Mouse (Mus musculus): Measurements from ENCODE around the gene Kcna3. TPM values are rescaled to one million over a fixed set of nuclear protein-coding genes. Genes with fewer than 3 reads are reported as not detected.

The Kcna3 gene
- polyA plus RNA-seq, 1 experiment from 2014 or later: 17.3 TPM

DNA sequence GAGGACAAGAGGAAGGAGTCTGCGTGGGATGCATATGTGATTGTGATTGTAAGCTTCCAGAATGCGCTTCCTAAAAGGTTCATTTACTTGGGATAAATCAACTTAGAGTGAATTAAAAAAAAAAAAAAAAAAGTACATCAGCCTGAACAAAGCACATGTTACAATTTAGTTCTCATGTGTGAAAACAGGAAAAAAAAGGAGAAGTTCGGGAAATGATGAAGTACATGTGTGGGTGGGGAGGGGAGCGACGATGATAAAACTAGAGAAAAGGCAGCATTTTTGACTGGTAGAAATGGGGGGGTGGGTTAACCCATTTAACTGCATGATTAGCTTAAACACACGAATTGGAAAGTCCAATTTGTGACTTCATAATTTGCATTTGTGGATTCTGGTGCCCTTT is 31.3 kb downstream of the Kcna3 start:
- no peak for ATAC-seq (ENCODE audit: low FRiP score)
- Histone ChIP-seq H3K4me1 (peaks cover 9% of the 10 kb centered on the region; the same call in 1 of the 2 replicates), H3K9me3 (no peaks in the 10 kb centered on the region), H3K4me2 (no peak overlapping the region), H3K36me3 (replicated peaks) (no peaks in the 10 kb centered on the region), H3K27me3 (no peaks in the 10 kb centered on the region), H3K4me3 (replicated peaks) (no peak overlapping the region), H3K9ac (no peak overlapping the region), H3K27ac (0 out of 2 replicates have a peak overlapping the region, but pooled peaks have one; percentile 56)
- WGBS: 69% methylated on average over 6 of the region's 6 CpGs

- Histone ChIP-seq H3K4me2 (no peak overlapping the region), H3K4me1 (no peaks in the 10 kb centered on the region), H3K4me3 (replicated peaks) (no peak overlapping the region), H3K27ac (no peak overlapping the region), H3K36me3 (replicated peaks) (no peaks in the 10 kb centered on the region), H3K9ac (no peak overlapping the region), H3K9me3 (no peaks in the 10 kb centered on the region), H3K27me3 (no peaks in the 10 kb centered on the region)
- 66% methylated on average over 2 of the region's 2 CpGs for WGBS
- no peak for ATAC-seq (ENCODE audit: low FRiP score)
These were observed 37.9 kb downstream of the Kcna3 start for GRCm38 (mm10) chr3:107073863-107074262.

- ATAC-seq (ENCODE audit: low FRiP score): no peak
- Histone ChIP-seq H3K9ac (no peak overlapping the region), H3K9me3 (no peaks in the 10 kb centered on the region), H3K4me1 (0 out of 2 replicates have a peak, but pooled peaks cover under 1% of the 10 kb centered on the region), H3K4me2 (no peak overlapping the region), H3K36me3 (replicated peaks) (no peaks in the 10 kb centered on the region), H3K27ac (no peak overlapping the region), H3K4me3 (replicated peaks) (no peak overlapping the region), H3K27me3 (no peaks in the 10 kb centered on the region)
- 84% methylated on average over 1 of the region's 1 CpGs for WGBS
These were observed 39.7 kb downstream of the Kcna3 start for GRCm38 (mm10) chr3:107075705-107076104.

- ATAC-seq (ENCODE audit: low FRiP score): no peak
- Histone ChIP-seq H3K9me3 (no peaks in the 10 kb centered on the region), H3K27ac (no peak overlapping the region), H3K4me2 (no peak overlapping the region), H3K4me1 (peaks cover 4% of the 10 kb centered on the region; the same call in 1 of the 2 replicates), H3K36me3 (replicated peaks) (no peaks in the 10 kb centered on the region), H3K27me3 (no peaks in the 10 kb centered on the region), H3K4me3 (replicated peaks) (no peak overlapping the region), H3K9ac (no peak overlapping the region)
- 88% methylated on average over 3 of the region's 3 CpGs for WGBS
These were observed 40.7 kb downstream of the Kcna3 start for GRCm38 (mm10) chr3:107076658-107077057.

DNA sequence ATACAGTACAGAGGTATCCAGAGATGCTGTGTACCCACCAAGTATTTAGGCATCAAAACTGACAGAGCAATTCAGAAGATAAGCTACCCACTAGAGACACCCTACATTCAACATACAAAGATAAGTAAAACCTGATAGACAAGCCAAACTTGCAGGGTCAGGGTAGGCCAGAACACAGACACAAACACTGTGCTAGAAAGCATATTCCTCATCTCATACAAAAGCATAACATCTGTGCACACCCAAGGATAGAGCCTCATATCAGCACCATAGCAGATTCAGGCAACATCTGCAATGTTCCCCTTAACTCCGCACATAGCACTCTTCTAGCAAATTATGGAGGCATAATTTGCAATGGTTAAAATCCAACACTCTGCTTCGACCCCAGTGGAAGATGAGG is 41.1 kb downstream of the Kcna3 start:
- H3K4me1 ChIP-seq: peaks cover 4% of the 10 kb centered on the region; the same call in 1 of the 2 replicates
- 88% methylated on average over 2 of the region's 2 CpGs for WGBS
- H3K9me3 ChIP-seq: no peaks in the 10 kb centered on the region
- no peak overlapping the region for H3K4me3 ChIP-seq (replicated peaks)
- no peak overlapping the region for H3K9ac ChIP-seq
- H3K4me2 ChIP-seq: no peak overlapping the region
- no peak for ATAC-seq (ENCODE audit: low FRiP score)
- no peaks in the 10 kb centered on the region for H3K27me3 ChIP-seq
- H3K36me3 ChIP-seq (replicated peaks): no peaks in the 10 kb centered on the region
- no peak overlapping the region for H3K27ac ChIP-seq

DNA sequence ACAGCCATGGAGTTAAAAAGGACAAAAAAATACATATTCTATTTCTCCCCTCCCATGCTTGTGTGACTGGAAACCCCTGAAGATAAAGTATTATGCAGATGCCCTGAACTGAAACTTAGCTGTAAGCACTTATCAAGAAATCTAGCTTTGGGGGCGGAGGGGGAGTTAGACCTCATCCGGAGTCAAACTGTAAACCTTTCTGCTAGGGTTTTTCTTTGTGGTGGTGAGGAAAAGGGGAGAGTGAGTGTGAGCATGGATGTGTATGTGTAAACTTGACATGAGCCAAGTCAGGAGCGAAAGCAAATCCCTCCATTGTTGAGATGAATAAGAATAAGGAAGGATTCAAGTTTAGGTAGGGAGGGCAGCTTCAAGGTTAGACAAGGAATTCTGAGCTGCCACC is 44.8 kb downstream of the Kcna3 start:
- 89% methylated on average over 3 of the region's 3 CpGs for WGBS
- ATAC-seq (ENCODE audit: low FRiP score): no peak
- Histone ChIP-seq H3K4me2 (no peak overlapping the region), H3K9ac (no peak overlapping the region), H3K9me3 (no peaks in the 10 kb centered on the region), H3K4me1 (peaks cover 4% of the 10 kb centered on the region; the same call in 1 of the 2 replicates), H3K27ac (no peak overlapping the region), H3K27me3 (no peaks in the 10 kb centered on the region), H3K4me3 (replicated peaks) (no peak overlapping the region), H3K36me3 (replicated peaks) (no peaks in the 10 kb centered on the region)

GRCm38 (mm10) chr3:107081227-107081626 is 45.3 kb downstream of the Kcna3 start:
- Histone ChIP-seq H3K36me3 (replicated peaks) (no peaks in the 10 kb centered on the region), H3K4me1 (peaks cover 4% of the 10 kb centered on the region; the same call in 1 of the 2 replicates), H3K27ac (no peak overlapping the region), H3K9ac (no peak overlapping the region), H3K27me3 (no peaks in the 10 kb centered on the region), H3K9me3 (no peaks in the 10 kb centered on the region), H3K4me3 (replicated peaks) (no peak overlapping the region), H3K4me2 (no peak overlapping the region)
- WGBS: 29% methylated on average over 3 of the region's 3 CpGs
- ATAC-seq (ENCODE audit: low FRiP score): no peak

DNA sequence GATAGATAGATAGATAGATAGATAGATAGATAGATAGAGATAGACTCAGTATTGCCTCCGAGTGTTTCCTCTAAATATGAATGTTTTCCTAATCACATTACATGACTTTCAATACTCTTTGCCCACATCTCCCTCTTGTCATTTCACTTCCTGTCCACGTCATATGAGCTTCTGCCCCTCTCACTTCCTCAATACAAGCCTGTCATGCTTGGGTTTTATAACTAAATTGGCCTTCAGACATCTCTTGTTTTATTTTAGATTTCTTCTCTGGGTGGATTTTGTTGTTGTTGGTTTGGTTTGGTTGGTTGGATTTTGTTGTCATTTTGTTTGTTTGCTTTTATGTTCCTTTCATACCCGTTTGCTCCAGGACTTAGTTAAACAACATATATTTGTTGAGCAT is 48.6 kb downstream of the Kcna3 start:
- 86% methylated on average over 3 of the region's 3 CpGs for WGBS

GRCm38 (mm10) chr3:107087410-107087809 is 51.4 kb downstream of the Kcna3 start:
- Histone ChIP-seq H3K4me2 (no peak overlapping the region), H3K27me3 (no peaks in the 10 kb centered on the region), H3K4me3 (replicated peaks) (no peak overlapping the region), H3K4me1 (no peaks in the 10 kb centered on the region), H3K36me3 (replicated peaks) (no peaks in the 10 kb centered on the region), H3K9me3 (no peaks in the 10 kb centered on the region), H3K27ac (no peak overlapping the region), H3K9ac (no peak overlapping the region)
- no peak for ATAC-seq (ENCODE audit: low FRiP score)
- 85% methylated on average over 4 of the region's 4 CpGs for WGBS

More for the DNA sequence above, 48.6 kb downstream of the Kcna3 start:
- H3K36me3 ChIP-seq (replicated peaks): no peaks in the 10 kb centered on the region
- H3K4me1 ChIP-seq: peaks cover 4% of the 10 kb centered on the region; the same call in 1 of the 2 replicates
- no peak overlapping the region for H3K9ac ChIP-seq
- ATAC-seq (ENCODE audit: low FRiP score): no peak
- no peaks in the 10 kb centered on the region for H3K9me3 ChIP-seq
- H3K4me3 ChIP-seq (replicated peaks): no peak overlapping the region
- no peak overlapping the region for H3K4me2 ChIP-seq
- no peaks in the 10 kb centered on the region for H3K27me3 ChIP-seq
- no peak overlapping the region for H3K27ac ChIP-seq

Other genes with a start within 250 kb of the Kcna3 start
- gene Cd53, start 246.0 kb upstream of the Kcna3 start, polyA plus RNA-seq (2016; fragmentation: Nextera tagmentation; extraction: Ambion mirVana): 2.5 and 2.8 TPM in 2 replicates
- not detected in 2 replicates for gene Olfr266, start 209.9 kb upstream of the Kcna3 start, polyA plus RNA-seq (2016; fragmentation: Nextera tagmentation; extraction: Ambion mirVana)
- 0.29 TPM in 2 replicates for gene Kcna2, start 65.0 kb downstream of the Kcna3 start, polyA plus RNA-seq (2016; fragmentation: Nextera tagmentation; extraction: Ambion mirVana)
- gene Kcna10, start 146.9 kb downstream of the Kcna3 start, polyA plus RNA-seq (2016; fragmentation: Nextera tagmentation; extraction: Ambion mirVana): not detected in 2 replicates
- not detected in 2 replicates for gene Cym, start 185.6 kb downstream of the Kcna3 start, polyA plus RNA-seq (2016; fragmentation: Nextera tagmentation; extraction: Ambion mirVana)
- gene A630076J17Rik, start 194.4 kb downstream of the Kcna3 start, polyA plus RNA-seq (2016; fragmentation: Nextera tagmentation; extraction: Ambion mirVana): not detected in 2 replicates
- 0.06 TPM in 1 of 2 replicates, not detected in the other for gene Prok1, start 203.5 kb downstream of the Kcna3 start, polyA plus RNA-seq (2016; fragmentation: Nextera tagmentation; extraction: Ambion mirVana)
- 165 and 175 TPM in 2 replicates for gene Lamtor5, start 242.7 kb downstream of the Kcna3 start, polyA plus RNA-seq (2016; fragmentation: Nextera tagmentation; extraction: Ambion mirVana)